7 mouse cellular contexts compared by ENCODE assay signal in genomic region chr5:115327610-115328548, GRCm38 (mm10). TPM values are rescaled to one million over a fixed set of nuclear protein-coding genes. Genes with fewer than 3 reads are reported as not detected.
DNase-seq lines count a peak whose midpoint lies in the region; ATAC-seq and TF ChIP-seq lines count a peak whose summit lies in the region.

No protein-coding gene starts in this region.

- H3K27me3 ChIP-seq in heart, embryonic 10.5 days (ENCODE audit: insufficient read depth, poor library complexity, severe bottlenecking): no peaks in the 10 kb centered on the region
- H3K27me3 ChIP-seq in stomach, embryonic 14.5 days (ENCODE audit: control insufficient read depth, insufficient read depth, low read length): no peaks in the 10 kb centered on the region

- H3K4me3 ChIP-seq in ES-E14 (ENCODE audit: insufficient read depth in 1 of 2, low read depth in 1 of 2, low read length in 2 of 2, poor library complexity in 1 of 2, severe bottlenecking in 1 of 2): peak overlapping the region; percentile 86 to 99
- H3K4me3 ChIP-seq in cortical plate, adult 2 months (ENCODE audit: insufficient read depth, low read length): peak overlapping the region; percentile 93
- peak overlapping the region; percentile 94 for H3K4me3 ChIP-seq in heart, embryonic 10.5 days
- peak overlapping the region; percentile 92 for H3K4me3 ChIP-seq in layer of hippocampus, adult 2 months
- peak overlapping the region; percentile 95 for H3K4me3 ChIP-seq in stomach, embryonic 14.5 days (ENCODE audit: low read depth, low read length)

- H3K4me2 ChIP-seq in stomach, embryonic 14.5 days (replicated peaks; ENCODE audit: low read depth, low read length): peak overlapping the region; percentile 48

- no peaks in the 10 kb centered on the region for H3K9me3 ChIP-seq in ES-E14 (ENCODE audit: control insufficient read depth, insufficient read depth, low read depth, low read length)
- no peaks in the 10 kb centered on the region for H3K9me3 ChIP-seq in heart, embryonic 10.5 days
- no peaks in the 10 kb centered on the region for H3K9me3 ChIP-seq in stomach, embryonic 14.5 days (ENCODE audit: control insufficient read depth, low read depth, low read length)

- peak overlapping the region; percentile 83; the same call in 1 of the 2 replicates for H3K27ac ChIP-seq in ES-E14 (ENCODE audit: insufficient read depth, low read depth, low read length, poor library complexity, severe bottlenecking)
- peak overlapping the region; percentile 86 for H3K27ac ChIP-seq in cortical plate, adult 2 months (ENCODE audit: insufficient read depth, low read length)
- H3K27ac ChIP-seq in heart, embryonic 10.5 days: peak overlapping the region; percentile 98
- peak overlapping the region; percentile 95 for H3K27ac ChIP-seq in layer of hippocampus, adult 2 months
- peak overlapping the region; percentile 85; the same call in 1 of the 2 replicates for H3K27ac ChIP-seq in stomach, embryonic 14.5 days (ENCODE audit: low read length)

- peaks cover 0 to 2% of the 10 kb centered on the region in 2 experiments; a peak in 3 of 4 replicates for H3K4me1 ChIP-seq in ES-E14 (ENCODE audit: control insufficient read depth in 2 of 2, insufficient read depth in 2 of 2, low read length in 2 of 2, poor library complexity in 1 of 2)
- peaks cover 1% of the 10 kb centered on the region; the same call in 1 of the 2 replicates for H3K4me1 ChIP-seq in cortical plate, adult 2 months (ENCODE audit: control insufficient read depth, insufficient read depth, low read length)
- peaks cover 31% of the 10 kb centered on the region for H3K4me1 ChIP-seq in heart, embryonic 10.5 days
- peaks cover 23% of the 10 kb centered on the region for H3K4me1 ChIP-seq in stomach, embryonic 14.5 days (ENCODE audit: control insufficient read depth, insufficient read depth, low read length)

- H3K9ac ChIP-seq in ES-E14 (ENCODE audit: insufficient read depth, low read depth, low read length, poor library complexity, severe bottlenecking): peak overlapping the region; percentile 99
- peak overlapping the region; percentile 85 for H3K9ac ChIP-seq in stomach, embryonic 14.5 days (replicated peaks; ENCODE audit: low read depth, low read length)

- in situ Hi-C loops in ES-E14 (cut with MboI; ENCODE audit: low sequenced_read_pairs in 2 of 2, unreplicated experiment in 2 of 2): no loop called here

- DNase-seq in A20 (ENCODE audit: low read depth, low spot score) (peak; percentile 57), ES-E14 (ENCODE audit: low read depth, low spot score) (no peak)
- DNase-seq in heart, embryonic 10.5 days (ENCODE audit: low spot score): no peak
- peak in 1 of 2 experiments; percentile 48 for DNase-seq in layer of hippocampus, adult 2 months (ENCODE audit: low spot score in 2 of 2)

- no peak for TF ChIP-seq CTCF in cortical plate, adult 2 months (IDR thresholded peaks at IDR 0.05; ENCODE audit: extremely low read depth, insufficient read depth, low read length)
- TF ChIP-seq CTCF in layer of hippocampus, adult 2 months (conservative IDR thresholded peaks at IDR 0.05): no peak

- TF ChIP-seq POLR2A in cortical plate, adult 2 months (IDR thresholded peaks at IDR 0.05; ENCODE audit: extremely low read depth, insufficient read depth, low read length): no peak

- H3K36me3 ChIP-seq in ES-E14 (ENCODE audit: control insufficient read depth, insufficient read depth, low read length, poor library complexity, severe bottlenecking): peaks cover 21% of the 10 kb centered on the region
- peaks cover 34% of the 10 kb centered on the region for H3K36me3 ChIP-seq in heart, embryonic 10.5 days
- H3K36me3 ChIP-seq in stomach, embryonic 14.5 days (ENCODE audit: control insufficient read depth, insufficient read depth, low read length): peaks cover 32% of the 10 kb centered on the region

- under 1% methylated on average over 55 of the region's 55 CpGs for WGBS in heart, embryonic 10.5 days
- WGBS in stomach, embryonic 14.5 days: 1% methylated on average over 55 of the region's 55 CpGs

- ATAC-seq in megakaryocyte-erythroid progenitor cell, adult 5-6 weeks (replicated peaks; ENCODE audit: low FRiP score, low TSS enrichment, poor library complexity, severe bottlenecking): 0 out of 2 replicates have a peak, but pooled peaks have one; percentile 15
- 0 out of 2 replicates have a peak, but pooled peaks have one; percentile 25 for ATAC-seq in stomach, embryonic 14.5 days (ENCODE audit: insufficient number of reproducible peaks, insufficient read depth, low FRiP score, low read depth)

TF ChIP-seq in ES-E14, 5 proteins besides CTCF, POLR2A, EP300 and RAD21:
- TF ChIP-seq CHD2 (IDR thresholded peaks at IDR 0.05; ENCODE audit: low read depth, low read length) (no peak), ZNF384 (IDR thresholded peaks at IDR 0.05; ENCODE audit: low read depth, low read length) (no peak), MAFK (IDR thresholded peaks at IDR 0.05; ENCODE audit: insufficient read depth, low read depth, low read length) (no peak), ZC3H11A (IDR thresholded peaks at IDR 0.05; ENCODE audit: borderline replicate concordance, low read depth, low read length) (no peak), HCFC1 (IDR thresholded peaks at IDR 0.05; ENCODE audit: borderline replicate concordance, insufficient read depth, low read length) (no peak)

RNA-seq across cellular contexts. Expression of gene Srsf9, which starts 0.9 kb away (rescaled TPM):
- total RNA-seq in ES-E14 (2012; rRNA removed): 42.6 and 57.2 TPM in 2 replicates
- polyA plus RNA-seq in cortical plate, adult 2 months (2012; rRNA removed): 53.5 and 61.0 TPM in 2 replicates
- polyA plus RNA-seq in heart, embryonic 10.5 days (2016; fragmentation: Nextera tagmentation; extraction: Ambion mirVana): 154 and 293 TPM in 2 replicates
- total RNA-seq in layer of hippocampus, adult 2 months (2021): 100 to 1,000 TPM in 1 of 2 experiments, 10 to 100 TPM in 1; 91.4 to 102 TPM
- 74.7 and 96.0 TPM in 2 replicates for total RNA-seq in megakaryocyte-erythroid progenitor cell, adult 5-6 weeks (2014; fragmentation: Nextera tagmentation)
- total RNA-seq in megakaryocyte-erythroid progenitor cell, adult 5-6 weeks (2017): 61.6 and 108 TPM in 2 replicates
- 218 and 229 TPM in 2 replicates for polyA plus RNA-seq in stomach, embryonic 14.5 days (2014; fragmentation: Nextera tagmentation; extraction: Ambion mirVana)

RNA-seq across cellular contexts. Expression of gene Gatc, which starts 13.1 kb away (rescaled TPM):
- total RNA-seq in ES-E14 (2012; rRNA removed): 1.9 and 3.1 TPM in 2 replicates
- 28.8 and 31.1 TPM in 2 replicates for polyA plus RNA-seq in cortical plate, adult 2 months (2012; rRNA removed)
- polyA plus RNA-seq in heart, embryonic 10.5 days (2016; fragmentation: Nextera tagmentation; extraction: Ambion mirVana): 22.8 and 25.8 TPM in 2 replicates
- 10 to 100 TPM; 19.5 to 20.8 TPM for total RNA-seq in layer of hippocampus, adult 2 months (2021)
- total RNA-seq in megakaryocyte-erythroid progenitor cell, adult 5-6 weeks (2014; fragmentation: Nextera tagmentation): 31.0 and 41.1 TPM in 2 replicates
- total RNA-seq in megakaryocyte-erythroid progenitor cell, adult 5-6 weeks (2017): 13.6 and 18.6 TPM in 2 replicates
- polyA plus RNA-seq in stomach, embryonic 14.5 days (2014; fragmentation: Nextera tagmentation; extraction: Ambion mirVana): 36.0 and 37.0 TPM in 2 replicates

RNA-seq across cellular contexts. Expression of gene Triap1, which starts 13.1 kb away (rescaled TPM):
- 21.5 and 30.7 TPM in 2 replicates for total RNA-seq in ES-E14 (2012; rRNA removed)
- 26.3 and 27.8 TPM in 2 replicates for polyA plus RNA-seq in cortical plate, adult 2 months (2012; rRNA removed)
- 40.3 and 46.7 TPM in 2 replicates for polyA plus RNA-seq in heart, embryonic 10.5 days (2016; fragmentation: Nextera tagmentation; extraction: Ambion mirVana)
- total RNA-seq in layer of hippocampus, adult 2 months (2021): 10 to 100 TPM; 22.3 to 25.4 TPM
- total RNA-seq in megakaryocyte-erythroid progenitor cell, adult 5-6 weeks (2014; fragmentation: Nextera tagmentation): 36.8 and 45.8 TPM in 2 replicates
- total RNA-seq in megakaryocyte-erythroid progenitor cell, adult 5-6 weeks (2017): 16.8 and 19.8 TPM in 2 replicates
- 61.3 and 63.8 TPM in 2 replicates for polyA plus RNA-seq in stomach, embryonic 14.5 days (2014; fragmentation: Nextera tagmentation; extraction: Ambion mirVana)

RNA-seq across cellular contexts. Expression of gene Cox6a1, which starts 20.9 kb away (rescaled TPM):
- 936 and 1,706 TPM in 2 replicates for total RNA-seq in ES-E14 (2012; rRNA removed)
- polyA plus RNA-seq in cortical plate, adult 2 months (2012; rRNA removed): 2,613 and 2,894 TPM in 2 replicates
- polyA plus RNA-seq in heart, embryonic 10.5 days (2016; fragmentation: Nextera tagmentation; extraction: Ambion mirVana): 1,049 and 1,325 TPM in 2 replicates
- total RNA-seq in layer of hippocampus, adult 2 months (2021): 100 to 1,000 TPM; 685 to 700 TPM
- total RNA-seq in megakaryocyte-erythroid progenitor cell, adult 5-6 weeks (2014; fragmentation: Nextera tagmentation): 744 and 848 TPM in 2 replicates
- 84.8 and 115 TPM in 2 replicates for total RNA-seq in megakaryocyte-erythroid progenitor cell, adult 5-6 weeks (2017)
- 898 and 932 TPM in 2 replicates for polyA plus RNA-seq in stomach, embryonic 14.5 days (2014; fragmentation: Nextera tagmentation; extraction: Ambion mirVana)

RNA-seq across cellular contexts. Expression of gene Dynll1, which starts 27.1 kb away (rescaled TPM):
- total RNA-seq in ES-E14 (2012; rRNA removed): 575 and 753 TPM in 2 replicates
- 753 and 867 TPM in 2 replicates for polyA plus RNA-seq in cortical plate, adult 2 months (2012; rRNA removed)
- 1,455 and 1,701 TPM in 2 replicates for polyA plus RNA-seq in heart, embryonic 10.5 days (2016; fragmentation: Nextera tagmentation; extraction: Ambion mirVana)
- 100 to 1,000 TPM; 727 to 730 TPM for total RNA-seq in layer of hippocampus, adult 2 months (2021)
- total RNA-seq in megakaryocyte-erythroid progenitor cell, adult 5-6 weeks (2014; fragmentation: Nextera tagmentation): 550 and 746 TPM in 2 replicates
- total RNA-seq in megakaryocyte-erythroid progenitor cell, adult 5-6 weeks (2017): 379 and 555 TPM in 2 replicates
- 1,629 and 1,647 TPM in 2 replicates for polyA plus RNA-seq in stomach, embryonic 14.5 days (2014; fragmentation: Nextera tagmentation; extraction: Ambion mirVana)
